Mouse (Mus musculus): ENCODE data around the gene Atp6v1b1. TPM values are rescaled to one million over a fixed set of nuclear protein-coding genes. Genes with fewer than 3 reads are reported as not detected.
A peak's percentile ranks its signal among the peaks of the same experiment; 100 is the strongest.
"Not testable (repeated sequence)": the region's sequence is repeated elsewhere in the genome, so short reads cannot be mapped to it uniquely, and the experiment has no call there.

Atp6v1b1 gene
- total RNA-seq, 2 experiments from 2014 or later: not detected

GRCm38 (mm10) chr6:83768485-83768884 is 25.7 kb downstream of the Atp6v1b1 start:
- no peak for DNase-seq (ENCODE audit: low spot score in 2 of 2)
- intact Hi-C loops (cut with DNase I): no loop called here

- intact Hi-C loops (cut with DNase I): no loop called here
- DNase-seq (ENCODE audit: low spot score in 2 of 2): no peak
These were observed 31.3 kb downstream of the Atp6v1b1 start for GRCm38 (mm10) chr6:83774126-83774525.

- intact Hi-C loops (cut with DNase I): no loop called here
- DNase-seq (ENCODE audit: low spot score in 2 of 2): no peak
These were observed 32.2 kb downstream of the Atp6v1b1 start for GRCm38 (mm10) chr6:83774781-83775563.

- DNase-seq (ENCODE audit: low spot score in 2 of 2): peak; percentile 87 to 91
- intact Hi-C loops (cut with DNase I): no loop called here
These were observed 33.0 kb downstream of the Atp6v1b1 start, which contains the start of gene Tex261 for GRCm38 (mm10) chr6:83775638-83776293. Gene Tex261 (minus strand): TSS chr6:83775813.

- DNase-seq (ENCODE audit: low spot score in 2 of 2): no peak
- intact Hi-C loops (cut with DNase I): no loop called here
These were observed 35.5 kb downstream of the Atp6v1b1 start for GRCm38 (mm10) chr6:83778306-83778705.

GRCm38 (mm10) chr6:83779026-83779425 is 36.2 kb downstream of the Atp6v1b1 start:
- peak; percentile 42 to 51 for DNase-seq (ENCODE audit: low spot score in 2 of 2)
- intact Hi-C loops (cut with DNase I): no loop called here

GRCm38 (mm10) chr6:83786426-83786825 is 43.6 kb downstream of the Atp6v1b1 start:
- DNase-seq (ENCODE audit: low spot score in 2 of 2): no peak
- intact Hi-C loops (cut with DNase I): no loop called here

GRCm38 (mm10) chr6:83788554-83788953 is 45.8 kb downstream of the Atp6v1b1 start:
- no peak for DNase-seq (ENCODE audit: low spot score in 2 of 2)
- intact Hi-C loops (cut with DNase I): no loop called here

- intact Hi-C loops (cut with DNase I): not testable (repeated sequence)
These were observed 47.7 kb downstream of the Atp6v1b1 start for GRCm38 (mm10) chr6:83790533-83790932.

GRCm38 (mm10) chr6:83791251-83791890 is 48.6 kb downstream of the Atp6v1b1 start:
- intact Hi-C loops (cut with DNase I): no loop called here
- DNase-seq (ENCODE audit: low spot score in 2 of 2): no peak

More at GRCm38 (mm10) chr6:83790533-83790932, 47.7 kb downstream of the Atp6v1b1 start:
- DNase-seq (ENCODE audit: low spot score in 2 of 2): not testable (repeated sequence)

GRCm38 (mm10) chr6:83794760-83795296 is 52.0 kb downstream of the Atp6v1b1 start, which contains the start of gene Nagk:
Gene Nagk (plus strand): TSS chr6:83794982.
- intact Hi-C loops (cut with DNase I): no loop called here
- peak; percentile 93 to 94 for DNase-seq (ENCODE audit: low spot score in 2 of 2)

GRCm38 (mm10) chr6:83795492-83795900 is 52.7 kb downstream of the Atp6v1b1 start:
- peak; percentile 51 to 62 for DNase-seq (ENCODE audit: low spot score in 2 of 2)
- intact Hi-C loops (cut with DNase I): no loop called here

- no peak for DNase-seq (ENCODE audit: low spot score in 2 of 2)
- intact Hi-C loops (cut with DNase I): no loop called here
These were observed 53.9 kb downstream of the Atp6v1b1 start for GRCm38 (mm10) chr6:83796686-83797085.

GRCm38 (mm10) chr6:83802033-83802432 is 59.2 kb downstream of the Atp6v1b1 start:
- no peak for DNase-seq (ENCODE audit: low spot score in 2 of 2)
- intact Hi-C loops (cut with DNase I): no loop called here

- intact Hi-C loops (cut with DNase I): no loop called here
- no peak for DNase-seq (ENCODE audit: low spot score in 2 of 2)
These were observed 60.1 kb downstream of the Atp6v1b1 start for GRCm38 (mm10) chr6:83802846-83803245.

Other genes starting within 250 kb of the Atp6v1b1 start
- gene Dguok, start 236.0 kb upstream of the Atp6v1b1 start, total RNA-seq (2021): 10 to 100 TPM; 21.8 to 22.9 TPM
- gene Actg2, start 206.7 kb upstream of the Atp6v1b1 start, total RNA-seq (2021): under 1 TPM; 0.66 to 0.88 TPM
- 10 to 100 TPM; 34.0 to 35.3 TPM for gene Stambp, start 170.3 kb upstream of the Atp6v1b1 start, total RNA-seq (2021)
- not detected for gene Clec4f, start 86.8 kb upstream of the Atp6v1b1 start, total RNA-seq (2021)
- not detected for gene Cd207, start 65.1 kb upstream of the Atp6v1b1 start, total RNA-seq (2021)
- gene Vax2, start 31.7 kb upstream of the Atp6v1b1 start, total RNA-seq (2021): not detected
- not detected for gene Ankrd53, start 19.7 kb downstream of the Atp6v1b1 start, total RNA-seq (2021)
- 10 to 100 TPM; 46.1 to 47.8 TPM for gene Tex261, start 32.8 kb downstream of the Atp6v1b1 start, total RNA-seq (2021)
- gene Nagk, start 52.0 kb downstream of the Atp6v1b1 start, total RNA-seq (2021): 10 to 100 TPM; 53.0 to 55.7 TPM
- 10 to 100 TPM; 49.1 to 51.0 TPM for gene Paip2b, start 88.8 kb downstream of the Atp6v1b1 start, total RNA-seq (2021)
- gene Zfp638, start 124.1 kb downstream of the Atp6v1b1 start, total RNA-seq (2021): 100 to 1,000 TPM; 112 to 116 TPM